Mouse (Mus musculus) lung, postnatal 0 days (tissue): ENCODE measurements around the gene Cdpf1. TPM values are rescaled to one million over a fixed set of nuclear protein-coding genes. Genes with fewer than 3 reads are reported as not detected.

Source experiments
- ATAC-seq: fragments of 200-750 bp; cut with Nextera tagmentation; 2 replicates; pipeline ENCODE4 v1.8.0; 2017; ENCODE audit warnings: moderate library complexity
- DNase-seq: peaks from one replicate; pipeline ENCODE4 v3.0.0-alpha.2; 2016; ENCODE audit warnings: low spot score
- H3K27ac ChIP-seq: fragments of 300-500 bp; sonication (generic); 2 replicates; pipeline ENCODE4 v1.5.1; 2014; ENCODE audit warnings: antibody characterized with exemption, mild to moderate bottlenecking, low read length, mixed read lengths
- H3K27me3 ChIP-seq: fragments of 300-500 bp; sonication (generic); replicated peaks from 2 replicates; pipeline ENCODE4 v1.6.1; 2014; ENCODE audit warnings: low read length, mixed read lengths; ENCODE audit not compliant: insufficient read depth
- H3K36me3 ChIP-seq: fragments of 300-500 bp; sonication (generic); 2 replicates; pipeline ENCODE4 v1.6.1; 2014; ENCODE audit warnings: low read length, mixed read lengths; ENCODE audit not compliant: insufficient read depth
- H3K4me1 ChIP-seq: fragments of 300-500 bp; sonication (generic); 2 replicates; pipeline ENCODE4 v1.6.1; 2014; ENCODE audit warnings: antibody characterized with exemption, low read depth, low read length, mixed read lengths; ENCODE audit not compliant: insufficient read depth
- H3K4me2 ChIP-seq: fragments of 300-500 bp; sonication (generic); replicated peaks from 2 replicates; pipeline ENCODE4 v1.6.1; 2014; ENCODE audit warnings: low read depth, mild to moderate bottlenecking, low read length, moderate library complexity, mixed read lengths
- H3K4me3 ChIP-seq: fragments of 300-500 bp; sonication (generic); 2 replicates; pipeline ENCODE4 v1.5.1; 2014; ENCODE audit warnings: low read depth, low read length
- H3K9ac ChIP-seq: fragments of 300-500 bp; sonication (generic); replicated peaks from 2 replicates; pipeline ENCODE4 v1.6.1; 2014; ENCODE audit warnings: low read depth, mild to moderate bottlenecking
- H3K9me3 ChIP-seq: fragments of 300-500 bp; sonication (generic); 2 replicates; pipeline ENCODE4 v1.6.1; 2016; ENCODE audit warnings: low read length, mixed read lengths
- CTCF ChIP-seq: IDR thresholded peaks from 2 replicates; pipeline ENCODE4 v1.5.1; 2016; ENCODE audit warnings: antibody characterized with exemption, mild to moderate bottlenecking
- EP300 ChIP-seq: IDR thresholded peaks from 2 replicates; pipeline ENCODE4 v1.6.1; 2016; ENCODE audit warnings: antibody characterized with exemption, mild to moderate bottlenecking, control low read depth
- WGBS: fragments of 180-500 bp; shearing (Covaris S2); extraction: QIAGEN DNeasy Blood & Tissue Kit; methylation state at CpG from one replicate; pipeline ENCODE4 v1.1.7; 2014; 5-methylcytosine and 5-hydroxymethylcytosine counted together
- polyA plus RNA-seq: library from polyadenylated mRNA; unstranded; fragments of >200 nt; fragmentation: Nextera tagmentation; extraction: Ambion mirVana; gene quantifications from 2 replicates; pipeline ENCODE4 v1.2.1, GENCODE M21; 2015

Gene Cdpf1
- polyA plus RNA-seq, 1 experiment from 2014 or later, result 48.3 TPM

- H3K9ac ChIP-seq, result peak overlapping the region; percentile 79
- ATAC-seq (no peak), DNase-seq (peak; percentile 23)
- no peaks in the 10 kb centered on the region for H3K36me3 ChIP-seq
- H3K27me3 ChIP-seq, result no peaks in the 10 kb centered on the region
- H3K4me3 ChIP-seq, result peak overlapping the region; percentile 74; the same call in 1 of the 2 replicates
- H3K4me1 ChIP-seq, result 0 out of 2 replicates have a peak, but pooled peaks cover 5% of the 10 kb centered on the region
- 60% methylated on average over 5 of the region's 5 CpGs for WGBS
- no peaks in the 10 kb centered on the region for H3K9me3 ChIP-seq
- no peak for TF ChIP-seq EP300
- TF ChIP-seq CTCF, result no peak
- peak overlapping the region; percentile 91 for H3K4me2 ChIP-seq
- peak overlapping the region; percentile 91 for H3K27ac ChIP-seq
Measured at GRCm38 (mm10) chr15:85810462-85810805, 1.1 kb downstream of the Cdpf1 start.

DNA sequence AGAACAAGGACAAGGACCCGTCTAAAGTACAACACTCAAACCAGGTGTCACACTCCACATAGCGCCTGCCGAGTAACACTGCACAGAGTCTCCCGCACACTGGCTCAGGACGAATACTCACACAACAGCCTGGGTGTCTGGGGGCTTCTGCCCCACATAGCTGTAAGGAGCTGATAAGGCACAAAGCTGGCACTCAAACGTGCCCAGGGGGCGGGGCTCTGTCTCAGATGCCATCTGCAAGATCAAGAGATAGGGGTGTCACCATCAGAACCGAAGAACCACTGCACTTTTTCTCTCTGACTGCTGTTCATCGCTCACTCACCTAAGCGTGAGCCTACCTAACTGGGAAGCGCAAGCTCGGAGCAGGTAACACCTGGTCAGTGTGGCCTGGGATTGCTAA lies 2.4 kb downstream of the Cdpf1 start:
- Histone ChIP-seq H3K4me3 (no peak overlapping the region), H3K9ac (no peak overlapping the region), H3K27me3 (no peaks in the 10 kb centered on the region), H3K4me1 (0 out of 2 replicates have a peak, but pooled peaks cover 5% of the 10 kb centered on the region), H3K36me3 (no peaks in the 10 kb centered on the region; the same call in 1 of the 2 replicates), H3K9me3 (no peaks in the 10 kb centered on the region), H3K27ac (no peak overlapping the region), H3K4me2 (no peak overlapping the region)
- ATAC-seq (no peak), DNase-seq (no peak)
- no peak for TF ChIP-seq CTCF
- no peak for TF ChIP-seq EP300
- 86% methylated on average over 12 of the region's 12 CpGs for WGBS

GRCm38 (mm10) chr15:85808434-85808833 lies 3.1 kb downstream of the Cdpf1 start:
- Histone ChIP-seq H3K4me1 (0 out of 2 replicates have a peak, but pooled peaks cover 5% of the 10 kb centered on the region), H3K27ac (no peak overlapping the region), H3K9me3 (no peaks in the 10 kb centered on the region), H3K9ac (no peak overlapping the region), H3K4me2 (no peak overlapping the region), H3K36me3 (no peaks in the 10 kb centered on the region; the same call in 1 of the 2 replicates), H3K27me3 (no peaks in the 10 kb centered on the region), H3K4me3 (no peak overlapping the region)
- TF ChIP-seq EP300 (no peak), CTCF (peak; percentile 30)
- no peak for DNase-seq
- 59% methylated on average over 8 of the region's 8 CpGs for WGBS
- no peak for ATAC-seq

DNA sequence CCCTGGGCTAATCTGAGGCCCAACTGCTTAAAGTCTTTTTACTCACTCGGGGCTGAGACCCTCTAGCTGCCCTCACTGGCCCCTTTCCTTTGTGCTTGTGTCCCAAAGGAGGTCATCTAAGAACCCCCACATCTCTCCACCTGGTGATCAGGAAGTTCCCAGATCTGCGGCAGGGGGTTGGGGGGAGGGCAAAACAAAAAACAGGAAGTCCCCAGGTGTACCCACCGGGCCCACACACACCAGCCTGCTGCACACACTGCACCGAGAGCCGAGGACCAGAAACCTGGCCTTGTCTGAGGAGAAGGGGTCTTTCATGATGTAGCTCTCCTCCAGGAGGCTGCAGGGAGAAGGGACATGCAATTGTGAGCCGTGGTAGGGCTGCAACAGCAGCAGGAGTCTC lies 3.5 kb downstream of the Cdpf1 start:
- H3K27ac ChIP-seq, result no peak overlapping the region
- 0 out of 2 replicates have a peak, but pooled peaks cover 5% of the 10 kb centered on the region for H3K4me1 ChIP-seq
- TF ChIP-seq EP300 (no peak), CTCF (no peak)
- no peak for ATAC-seq
- H3K36me3 ChIP-seq, result no peaks in the 10 kb centered on the region; the same call in 1 of the 2 replicates
- 80% methylated on average over 6 of the region's 6 CpGs for WGBS
- DNase-seq, result no peak
- H3K27me3 ChIP-seq, result no peaks in the 10 kb centered on the region
- H3K4me3 ChIP-seq, result no peak overlapping the region
- H3K4me2 ChIP-seq, result no peak overlapping the region
- H3K9me3 ChIP-seq, result no peaks in the 10 kb centered on the region
- no peak overlapping the region for H3K9ac ChIP-seq

- WGBS, result 72% methylated on average over 4 of the region's 4 CpGs
Measured at GRCm38 (mm10) chr15:85807404-85807803, 4.1 kb downstream of the Cdpf1 start.

DNA sequence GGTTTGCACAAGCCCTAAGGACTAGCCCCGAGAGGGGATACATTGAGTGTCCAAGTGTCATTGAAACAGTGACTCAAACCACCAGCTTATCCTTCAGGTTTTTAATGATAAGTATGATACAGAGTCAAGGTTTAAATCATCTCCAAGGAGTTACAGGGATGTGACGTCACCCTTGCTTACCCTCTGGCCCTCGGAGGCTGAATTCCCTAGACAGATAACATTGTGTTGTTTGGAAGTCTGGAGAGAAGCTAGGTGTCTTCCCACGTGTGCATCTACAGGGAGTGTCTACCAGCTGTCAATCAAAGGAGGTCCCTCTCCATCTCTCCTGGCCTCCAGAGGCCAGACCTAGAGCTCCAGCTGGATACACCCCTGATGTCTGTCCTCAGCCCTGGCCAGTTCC lies 4.6 kb downstream of the Cdpf1 start:
- H3K9me3 ChIP-seq, result no peaks in the 10 kb centered on the region
- H3K9ac ChIP-seq, result no peak overlapping the region
- DNase-seq (no peak), ATAC-seq (no peak)
- no peak overlapping the region for H3K4me2 ChIP-seq
- TF ChIP-seq EP300 (no peak), CTCF (no peak)
- H3K4me1 ChIP-seq, result 0 out of 2 replicates have a peak, but pooled peaks cover 5% of the 10 kb centered on the region
- no peak overlapping the region for H3K27ac ChIP-seq
- 64% methylated on average over 4 of the region's 4 CpGs for WGBS
- no peak overlapping the region for H3K4me3 ChIP-seq
- H3K27me3 ChIP-seq, result no peaks in the 10 kb centered on the region
- H3K36me3 ChIP-seq, result no peaks in the 10 kb centered on the region; the same call in 1 of the 2 replicates

More at GRCm38 (mm10) chr15:85807404-85807803, 4.1 kb downstream of the Cdpf1 start:
- DNase-seq (no peak), ATAC-seq (no peak)
- H3K27ac ChIP-seq, result no peak overlapping the region
- TF ChIP-seq EP300, result no peak
- TF ChIP-seq CTCF, result no peak
- no peaks in the 10 kb centered on the region for H3K9me3 ChIP-seq
- no peak overlapping the region for H3K4me2 ChIP-seq
- no peak overlapping the region for H3K4me3 ChIP-seq
- H3K27me3 ChIP-seq, result no peaks in the 10 kb centered on the region
- H3K9ac ChIP-seq, result no peak overlapping the region
- H3K36me3 ChIP-seq, result no peaks in the 10 kb centered on the region; the same call in 1 of the 2 replicates
- 0 out of 2 replicates have a peak, but pooled peaks cover 5% of the 10 kb centered on the region for H3K4me1 ChIP-seq

- ATAC-seq, result no peak
- H3K36me3 ChIP-seq, result no peaks in the 10 kb centered on the region; the same call in 1 of the 2 replicates
- no peaks in the 10 kb centered on the region for H3K4me1 ChIP-seq
- H3K27me3 ChIP-seq, result no peaks in the 10 kb centered on the region
- WGBS, result 80% methylated on average over 2 of the region's 2 CpGs
- H3K4me2 ChIP-seq, result no peak overlapping the region
- H3K9ac ChIP-seq, result no peak overlapping the region
- H3K4me3 ChIP-seq, result no peak overlapping the region
- H3K9me3 ChIP-seq, result no peaks in the 10 kb centered on the region
- H3K27ac ChIP-seq, result no peak overlapping the region
- DNase-seq, result no peak
- TF ChIP-seq CTCF (no peak), EP300 (no peak)
Measured at GRCm38 (mm10) chr15:85802931-85803330, 8.6 kb downstream of the Cdpf1 start.
